Mouse (Mus musculus) heart, adult 2 months (tissue): ENCODE results near the gene Clic3.

ENCODE experiments used
- CTCF ChIP-seq: fragments of 200-600 bp; IDR thresholded peaks from 2 replicates; pipeline ENCODE4 v1.8.1; 2022; ENCODE audit warnings: antibody characterized with exemption, mild to moderate bottlenecking, moderate library complexity
- EP300 ChIP-seq: fragments of 200-500 bp; IDR thresholded peaks from 2 replicates; pipeline ENCODE4 v1.6.1; 2011; ENCODE audit warnings: low read depth, low read length, control low read depth; ENCODE audit not compliant: insufficient read depth

- no peak for TF ChIP-seq EP300
- no peak for TF ChIP-seq CTCF
These were observed 31.2 kb upstream of the Clic3 start for GRCm38 (mm10) chr2:25425481-25425880.
